In genomic region chr7:43213781-43214180, GRCm38 (mm10) we compare ENCODE assay signal across 7 mouse cellular contexts.
DNase-seq lines count a peak whose midpoint lies in the region.

No protein-coding gene starts in this region.

- DNase-seq in ES-CJ7 (ENCODE audit: low read depth, low spot score) (peak; percentile 88), ZHBTc4 (ENCODE audit: low read depth, low spot score) (peak; percentile 92)
- peak; percentile 21 to 23 for DNase-seq in adrenal gland, postnatal 36 days
- DNase-seq in heart, postnatal 4 days: peak; percentile 25
- DNase-seq in kidney, postnatal 36 days: peak; percentile 14 to 34
- DNase-seq in lung, adult 18-20 months: peak; percentile 15 to 18
- DNase-seq in right cerebral cortex, postnatal 14 days: peak; percentile 4

Comparison
In these comparisons a context has a peak if more than half of its experiments do, and no peak if none do; other contexts are left out.
1. Peak in every context shown above with its lines: DNase-seq.
2. DNase-seq: peak in every context shown above with its lines; median percentile 92 in ZHBTc4; 88 in ES-CJ7; 25 in heart, postnatal 4 days; 24 in kidney, postnatal 36 days; 22 in adrenal gland, postnatal 36 days; 16 in lung, adult 18-20 months; 4 in right cerebral cortex, postnatal 14 days.